Mouse (Mus musculus) spleen, adult 18-20 months (tissue): ENCODE results near the gene Evx2.

Experiments
- DNase-seq, 2 experiments: peaks; one replicate each; pipeline ENCODE4 v3.0.0; 2022; ENCODE audit warnings: mixed read lengths in 2 of 2

Gene Evx2

GRCm38 (mm10) chr2:74695383-74695782, 36.0 kb upstream of the Evx2 start:
- no peak for DNase-seq

GRCm38 (mm10) chr2:74694066-74694465, 34.7 kb upstream of the Evx2 start:
- no peak for DNase-seq

- no peak for DNase-seq
Measured at GRCm38 (mm10) chr2:74693432-74693827, 34.1 kb upstream of the Evx2 start.

- DNase-seq = no peak
Measured at GRCm38 (mm10) chr2:74692808-74693431, 33.6 kb upstream of the Evx2 start.

GRCm38 (mm10) chr2:74691995-74692807, 32.8 kb upstream of the Evx2 start:
- DNase-seq = no peak

GRCm38 (mm10) chr2:74691022-74691951, 31.9 kb upstream of the Evx2 start, which contains the start of gene Hoxd10:
TSS of gene Hoxd10 (plus strand) at chr2:74691924.
- DNase-seq = no peak

GRCm38 (mm10) chr2:74690338-74690716, 31.0 kb upstream of the Evx2 start:
- no peak for DNase-seq

GRCm38 (mm10) chr2:74689574-74690337, 30.4 kb upstream of the Evx2 start:
- DNase-seq = no peak

- no peak for DNase-seq
Measured at GRCm38 (mm10) chr2:74688795-74689573, 29.6 kb upstream of the Evx2 start.

GRCm38 (mm10) chr2:74687698-74688555, 28.6 kb upstream of the Evx2 start:
- DNase-seq = no peak

- DNase-seq = no peak
Measured at GRCm38 (mm10) chr2:74686988-74687697, 27.8 kb upstream of the Evx2 start.

- DNase-seq = peak in 1 of 2 experiments; percentile 29
Measured at GRCm38 (mm10) chr2:74686301-74686987, 27.1 kb upstream of the Evx2 start.

- no peak for DNase-seq
Measured at GRCm38 (mm10) chr2:74685059-74685603, 25.8 kb upstream of the Evx2 start.

GRCm38 (mm10) chr2:74684106-74684505, 24.7 kb upstream of the Evx2 start:
- no peak for DNase-seq

- DNase-seq = no peak
Measured at GRCm38 (mm10) chr2:74683471-74683951, 24.2 kb upstream of the Evx2 start.

- no peak for DNase-seq
Measured at GRCm38 (mm10) chr2:74682796-74683195, 23.4 kb upstream of the Evx2 start.

- DNase-seq = no peak
Measured at GRCm38 (mm10) chr2:74681594-74682531, 22.5 kb upstream of the Evx2 start.
